Mouse (Mus musculus): ENCODE data around the gene Gp2.

DNA sequence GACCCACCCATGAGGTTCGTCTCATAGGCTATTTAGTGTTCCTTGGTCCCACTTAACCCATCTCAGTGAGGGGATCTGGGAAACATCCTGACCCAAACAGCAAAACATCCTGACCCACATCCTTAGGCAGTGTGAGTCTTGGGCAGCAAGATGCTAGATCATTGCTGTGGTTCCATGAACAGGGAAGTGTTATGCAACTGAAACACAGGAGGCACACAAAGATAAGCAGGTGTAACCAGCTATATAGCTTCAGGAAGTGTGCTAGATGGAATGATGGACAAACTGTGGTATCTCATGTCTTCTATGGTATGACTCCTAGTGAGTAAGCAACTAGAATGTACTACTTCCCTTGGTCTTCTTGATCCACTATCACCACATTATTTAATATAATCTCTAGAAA, 17.1 kb downstream of the Gp2 start:
- TF ChIP-seq EP300 (IDR thresholded peaks at IDR 0.05; ENCODE audit: low read depth): no peak
- TF ChIP-seq CTCF (IDR thresholded peaks at IDR 0.05; ENCODE audit: low read depth): no peak

All from liver, postnatal 0 days (tissue).